Mouse (Mus musculus) large intestine, adult 2 months (tissue): Measurements from ENCODE around the gene Gm38431. TPM values are rescaled to one million over a fixed set of nuclear protein-coding genes. Genes with fewer than 3 reads are reported as not detected.
"Not testable (repeated sequence)": the region's sequence is repeated elsewhere in the genome, so short reads cannot be mapped to it uniquely, and the experiment has no call there.

Experiments used
- DNase-seq: peaks from one replicate; pipeline ENCODE4 v3.0.0-alpha.2; 2012; ENCODE audit warnings: low read depth, low spot score
- WGBS: fragments of 180-500 bp; shearing (Covaris S2); methylation state at CpG from one replicate; pipeline ENCODE4 v1.1.7; 2018; 5-methylcytosine and 5-hydroxymethylcytosine counted together
- polyA plus RNA-seq: library from polyadenylated mRNA; depleted of rRNA; stranded (reverse); fragments of >200 nt; gene quantifications from 2 replicates; pipeline ENCODE4 v1.2.3, GENCODE M21; 2012

Gene Gm38431
- polyA plus RNA-seq, 1 experiment = 3.1 TPM

GRCm38 (mm10) chr9:21045235-21045634 is 46.6 kb downstream of the Gm38431 start:
- 46% methylated on average over 3 of the region's 3 CpGs for WGBS
- DNase-seq = no peak

DNA sequence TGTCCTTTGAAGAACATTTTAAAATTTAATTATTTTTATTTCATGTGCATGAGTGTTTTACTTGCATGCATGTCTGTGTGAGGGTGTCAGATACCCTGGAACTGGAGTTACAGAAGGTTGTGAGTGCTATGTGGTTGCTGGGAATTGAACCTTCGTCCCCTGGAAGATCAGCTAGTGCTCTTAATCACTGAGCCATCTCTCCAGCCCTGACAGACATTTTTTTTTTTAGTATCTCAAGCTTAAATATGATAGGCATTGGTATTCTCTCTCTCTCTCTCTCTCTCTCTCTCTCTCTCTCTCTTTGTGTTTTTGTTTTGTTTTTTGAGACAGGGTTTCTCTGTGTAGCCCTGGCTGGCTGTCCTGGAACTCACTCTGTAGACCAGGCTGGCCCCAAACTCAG is 47.0 kb downstream of the Gm38431 start:
- not testable (repeated sequence) for DNase-seq
- 72% methylated on average over 1 of the region's 1 CpGs for WGBS

DNA sequence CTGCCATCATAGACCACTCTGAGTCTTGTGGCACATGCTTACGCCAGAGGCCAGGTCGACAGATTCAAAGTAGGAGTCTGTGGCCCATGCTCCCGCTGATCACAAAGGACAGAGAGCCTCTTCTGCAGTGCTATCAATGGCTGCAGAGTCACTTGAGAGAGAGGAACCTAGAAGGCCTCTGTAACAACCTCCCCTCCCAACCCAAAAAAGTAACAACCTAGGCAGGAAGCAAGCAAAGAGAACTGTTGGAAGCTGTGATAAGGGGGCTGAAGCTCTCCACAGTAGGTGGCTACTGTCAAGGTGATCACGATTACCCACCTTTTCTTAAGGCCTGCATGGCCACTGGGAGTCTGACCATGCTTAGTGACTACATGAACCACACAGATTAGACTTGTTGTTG is 48.2 kb downstream of the Gm38431 start:
- DNase-seq = no peak
- WGBS = 85% methylated on average over 4 of the region's 4 CpGs

GRCm38 (mm10) chr9:21041308-21041707 is 50.5 kb downstream of the Gm38431 start:
- no peak for DNase-seq
- WGBS = 42% methylated on average over 4 of the region's 4 CpGs

DNA sequence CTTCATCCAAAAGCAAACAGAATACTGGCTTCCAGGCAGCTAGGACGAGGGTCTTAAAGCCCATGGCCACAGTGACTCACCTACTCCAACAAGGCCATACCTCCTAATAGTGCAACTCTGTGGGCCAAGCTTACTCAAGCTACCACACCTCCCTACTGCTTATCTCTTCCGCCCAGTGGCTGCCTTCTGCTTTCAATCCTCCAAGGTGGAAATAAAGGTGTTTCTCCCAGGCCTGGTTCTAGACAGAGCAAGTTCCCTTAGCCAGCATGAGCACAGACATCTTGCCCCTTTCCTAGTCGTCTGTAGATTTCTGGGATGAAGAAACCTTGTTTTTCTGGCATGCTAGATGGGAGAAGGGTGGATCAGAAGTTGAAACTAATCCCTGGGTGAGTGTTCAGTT is 52.0 kb downstream of the Gm38431 start:
- 88% methylated on average over 3 of the region's 3 CpGs for WGBS
- no peak for DNase-seq

DNA sequence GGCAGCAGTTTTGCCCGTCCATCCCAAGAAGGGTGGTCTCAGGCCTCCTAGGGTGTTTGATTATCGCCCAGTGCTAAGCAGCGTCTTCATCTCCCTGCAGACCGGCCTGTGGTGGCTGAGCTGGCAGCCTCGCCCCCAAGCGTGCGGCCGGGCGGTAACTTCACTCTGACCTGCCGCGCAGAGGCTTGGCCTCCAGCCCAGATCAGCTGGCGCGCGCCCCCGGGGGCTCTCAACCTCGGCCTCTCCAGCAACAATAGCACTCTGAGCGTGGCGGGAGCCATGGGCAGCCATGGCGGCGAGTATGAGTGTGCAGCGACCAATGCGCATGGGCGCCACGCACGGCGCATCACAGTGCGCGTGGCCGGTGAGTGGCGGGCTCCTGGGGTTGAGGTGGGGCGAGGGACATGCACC is 54.3 kb downstream of the Gm38431 start:
- DNase-seq = no peak
- 4% methylated on average over 31 of the region's 31 CpGs for WGBS

- WGBS = 11% methylated on average over 22 of the region's 22 CpGs
- no peak for DNase-seq
Measured at GRCm38 (mm10) chr9:21036666-21037065, 55.1 kb downstream of the Gm38431 start.

DNA sequence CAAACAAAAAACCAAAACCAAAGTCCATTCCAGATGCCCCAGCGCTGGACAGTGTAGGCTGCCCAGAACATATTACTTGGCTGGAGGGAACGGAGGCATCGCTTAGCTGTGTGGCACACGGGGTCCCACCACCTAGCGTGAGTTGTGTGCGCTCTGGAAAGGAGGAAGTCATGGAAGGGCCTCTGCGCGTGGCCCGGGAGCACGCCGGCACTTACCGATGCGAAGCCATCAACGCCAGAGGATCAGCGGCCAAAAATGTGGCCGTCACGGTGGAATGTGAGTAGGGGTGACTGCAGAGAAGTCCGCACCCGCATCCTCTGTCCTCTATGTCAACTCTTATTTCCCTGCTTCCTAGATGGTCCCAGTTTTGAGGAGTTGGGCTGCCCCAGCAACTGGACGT is 55.6 kb downstream of the Gm38431 start:
- no peak for DNase-seq
- WGBS = 18% methylated on average over 20 of the region's 20 CpGs

GRCm38 (mm10) chr9:21035586-21035985 is 56.2 kb downstream of the Gm38431 start:
- whole genome bisulfite sequencing = 45% methylated on average over 9 of the region's 9 CpGs
- DNase-seq = no peak

DNA sequence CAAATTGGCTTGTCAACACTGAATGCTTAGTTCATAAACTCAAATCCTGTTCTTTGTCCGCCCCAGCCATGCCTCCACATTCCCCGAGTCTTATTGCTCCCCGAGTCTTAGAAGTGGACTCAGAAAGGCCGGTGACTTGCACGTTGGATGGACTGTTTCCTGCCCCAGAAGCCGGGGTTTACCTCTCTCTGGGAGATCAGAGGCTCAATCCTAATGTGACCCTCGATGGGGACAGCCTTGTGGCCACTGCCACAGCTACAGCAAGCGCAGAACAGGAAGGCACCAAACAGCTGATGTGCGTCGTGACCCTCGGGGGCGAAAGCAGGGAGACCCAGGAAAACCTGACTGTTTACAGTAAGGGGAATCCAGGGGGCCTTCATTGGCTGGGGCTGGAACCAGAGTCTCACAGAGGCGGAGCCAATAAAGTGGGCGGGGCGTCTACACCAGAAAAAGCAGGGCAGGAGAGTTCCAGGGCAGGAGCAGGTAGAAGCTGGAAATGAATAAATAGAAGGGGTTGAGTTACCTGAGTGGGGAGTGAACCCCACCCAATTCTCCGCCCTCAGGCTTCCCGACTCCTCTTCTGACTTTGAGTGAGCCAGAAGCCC is 57.2 kb downstream of the Gm38431 start:
- 10% methylated on average over 17 of the region's 17 CpGs for WGBS
- no peak for DNase-seq

GRCm38 (mm10) chr9:21033136-21033535 is 58.7 kb downstream of the Gm38431 start:
- DNase-seq = peak; percentile 73

DNA sequence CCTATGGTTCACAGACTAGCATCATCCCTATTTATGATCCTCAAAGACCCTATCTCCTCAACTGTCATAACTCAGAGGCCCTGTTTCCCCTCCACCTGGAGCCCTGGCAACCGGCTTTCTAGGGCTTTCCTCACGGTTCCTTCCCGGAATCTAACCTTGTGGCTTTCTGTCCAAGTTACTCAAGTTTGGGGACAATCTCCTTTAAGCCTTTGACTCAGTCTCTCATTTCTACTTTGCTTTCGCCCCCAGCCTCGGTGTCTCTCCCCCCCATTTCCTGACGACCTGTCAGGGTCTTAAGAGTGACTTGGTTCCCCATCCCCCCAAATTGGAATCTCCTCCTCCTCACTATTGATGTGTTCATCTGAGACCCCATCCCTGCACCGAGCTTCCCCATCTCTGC is 59.3 kb downstream of the Gm38431 start:
- 3% methylated on average over 7 of the region's 7 CpGs for WGBS
- DNase-seq = no peak

More at GRCm38 (mm10) chr9:21033136-21033535, 58.7 kb downstream of the Gm38431 start:
- under 1% methylated on average over 34 of the region's 34 CpGs for WGBS

GRCm38 (mm10) chr9:21031896-21032351 is 59.9 kb downstream of the Gm38431 start, which contains the start of gene Icam5:
Gene Icam5 (plus strand): TSS chr9:21032073.
- DNase-seq = no peak
- 1% methylated on average over 35 of the region's 35 CpGs for WGBS

- DNase-seq = no peak
Measured at GRCm38 (mm10) chr9:21031251-21031895, 60.4 kb downstream of the Gm38431 start.

GRCm38 (mm10) chr9:21030781-21031250 is 61.0 kb downstream of the Gm38431 start:
- peak; percentile 90 for DNase-seq
- 0% methylated on average over 13 of the region's 13 CpGs for WGBS

More at GRCm38 (mm10) chr9:21031251-21031895, 60.4 kb downstream of the Gm38431 start:
- WGBS = under 1% methylated on average over 36 of the region's 36 CpGs

- no peak for DNase-seq
- 29% methylated on average over 22 of the region's 22 CpGs for whole genome bisulfite sequencing
Measured at GRCm38 (mm10) chr9:21030055-21030600, 61.7 kb downstream of the Gm38431 start.

DNA sequence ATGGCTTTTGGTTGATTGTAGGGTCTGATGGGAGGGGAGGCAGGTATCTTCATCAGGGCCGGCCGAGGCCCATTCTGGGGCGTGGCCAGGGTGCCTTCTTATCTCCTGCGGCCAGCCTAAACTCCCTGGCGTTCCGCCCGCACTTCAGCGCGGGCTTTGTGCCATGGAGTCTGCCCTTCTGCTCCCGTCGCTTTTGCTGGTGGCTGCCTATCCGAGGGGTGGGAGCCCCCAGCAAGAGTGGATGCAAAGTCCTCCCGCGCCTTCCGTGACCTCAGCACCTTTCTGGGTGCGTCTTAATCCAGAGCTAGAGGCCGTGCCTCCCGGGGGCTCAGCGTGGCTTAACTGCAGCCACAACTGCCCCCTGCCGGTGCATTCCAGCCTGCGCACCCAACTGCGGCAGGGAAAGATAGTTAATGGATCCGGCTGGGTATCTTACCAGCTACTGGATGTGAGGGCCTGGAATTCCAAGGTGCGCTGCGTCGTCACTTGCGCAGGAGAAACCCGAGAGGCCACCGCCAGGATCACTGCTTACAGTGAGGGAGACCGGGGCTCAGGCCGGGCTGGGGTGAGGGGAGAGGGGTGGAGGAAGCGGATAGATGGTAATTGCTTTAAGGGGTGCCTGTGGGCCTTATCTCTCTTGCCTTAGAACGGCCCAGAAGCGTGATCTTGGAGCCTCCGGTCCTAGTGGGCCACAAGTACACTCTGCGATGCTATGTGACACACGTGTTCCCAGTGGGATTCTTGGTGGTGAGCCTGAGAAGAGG is 62.3 kb downstream of the Gm38431 start, which contains the start of gene Icam4:
Gene Icam4, plus strand, starts transcription at position 83 of the 764 bp plus-strand sequence.
- peak; percentile 32 for DNase-seq
- 2% methylated on average over 37 of the region's 37 CpGs for WGBS

- 59% methylated on average over 6 of the region's 6 CpGs for WGBS
- DNase-seq = no peak
Measured at GRCm38 (mm10) chr9:21028560-21029110, 63.2 kb downstream of the Gm38431 start.

DNA sequence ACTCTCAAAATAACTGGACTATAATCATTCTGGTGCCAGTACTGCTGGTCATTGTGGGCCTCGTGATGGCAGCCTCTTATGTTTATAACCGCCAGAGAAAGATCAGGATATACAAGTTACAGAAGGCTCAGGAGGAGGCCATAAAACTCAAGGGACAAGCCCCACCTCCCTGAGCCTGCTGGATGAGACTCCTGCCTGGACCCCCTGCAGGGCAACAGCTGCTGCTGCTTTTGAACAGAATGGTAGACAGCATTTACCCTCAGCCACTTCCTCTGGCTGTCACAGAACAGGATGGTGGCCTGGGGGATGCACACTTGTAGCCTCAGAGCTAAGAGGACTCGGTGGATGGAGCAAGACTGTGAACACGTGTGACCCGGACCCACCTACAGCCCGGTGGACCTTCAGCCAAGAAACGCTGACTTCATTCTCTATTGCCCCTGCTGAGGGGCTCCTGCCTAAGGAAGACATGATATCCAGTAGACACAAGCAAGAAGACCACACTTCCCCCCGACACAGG is 64.0 kb downstream of the Gm38431 start:
- WGBS = 69% methylated on average over 8 of the region's 8 CpGs

More for the DNA sequence above, 64.0 kb downstream of the Gm38431 start:
- no peak for DNase-seq
